Mouse (Mus musculus) gonadal fat pad, adult 2 months (tissue): ENCODE measurements around the gene Lipc. TPM values are rescaled to one million over a fixed set of nuclear protein-coding genes. Genes with fewer than 3 reads are reported as not detected.

Source experiments
- DNase-seq: peaks from one replicate; pipeline ENCODE4 v3.0.0-alpha.2; 2012; ENCODE audit warnings: low read depth
- polyA plus RNA-seq: library from polyadenylated mRNA; depleted of rRNA; stranded (reverse); fragments of >200 nt; gene quantifications from 2 replicates; pipeline ENCODE4 v1.2.3, GENCODE M21; 2012; rRNA removed

Gene Lipc
- 3.0 and 4.4 TPM in 2 replicates for polyA plus RNA-seq

DNA sequence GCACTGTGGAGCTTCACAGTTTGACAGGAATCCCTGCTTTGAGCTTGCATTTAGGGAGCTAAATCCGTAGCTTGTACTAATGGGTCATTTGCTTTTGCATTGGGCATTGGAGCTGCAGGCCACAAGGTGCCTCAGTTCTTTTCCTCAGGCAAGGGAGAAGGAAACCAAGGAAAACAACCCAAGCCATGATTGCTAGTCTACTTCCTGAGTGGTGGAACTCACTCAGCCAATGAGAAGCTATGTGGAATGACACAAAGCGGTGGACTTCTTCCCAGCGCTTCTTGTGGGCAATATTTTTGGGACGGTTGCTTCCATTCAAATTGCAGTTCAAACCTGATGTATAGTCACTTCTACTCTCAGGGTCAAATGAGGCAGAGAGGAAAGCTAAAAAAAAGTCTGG, at the start of gene Lipc:
Gene Lipc (minus strand): TSS at position 101 of the 400 bp plus-strand sequence.
- DNase-seq, result no peak

DNA sequence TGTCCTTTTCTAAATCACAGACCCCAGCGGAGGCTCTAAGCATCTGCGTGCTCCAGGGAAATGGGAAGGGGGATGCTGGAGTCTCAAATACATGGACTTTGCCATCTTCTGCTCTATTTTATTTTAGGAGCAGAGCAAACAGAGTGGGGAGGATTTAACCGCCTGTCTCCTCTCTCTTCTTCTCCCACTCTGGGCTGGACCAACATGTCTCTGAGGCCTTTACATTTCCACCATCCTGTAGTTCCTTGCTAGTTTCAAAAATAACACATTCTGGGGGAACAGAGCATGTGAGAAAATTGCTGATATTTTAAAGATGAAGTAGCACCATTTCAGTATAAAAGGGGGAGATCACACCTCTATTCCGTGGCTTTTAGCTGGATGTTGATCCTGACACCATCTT, 47.1 kb upstream of the Lipc start:
- DNase-seq, result no peak

DNA sequence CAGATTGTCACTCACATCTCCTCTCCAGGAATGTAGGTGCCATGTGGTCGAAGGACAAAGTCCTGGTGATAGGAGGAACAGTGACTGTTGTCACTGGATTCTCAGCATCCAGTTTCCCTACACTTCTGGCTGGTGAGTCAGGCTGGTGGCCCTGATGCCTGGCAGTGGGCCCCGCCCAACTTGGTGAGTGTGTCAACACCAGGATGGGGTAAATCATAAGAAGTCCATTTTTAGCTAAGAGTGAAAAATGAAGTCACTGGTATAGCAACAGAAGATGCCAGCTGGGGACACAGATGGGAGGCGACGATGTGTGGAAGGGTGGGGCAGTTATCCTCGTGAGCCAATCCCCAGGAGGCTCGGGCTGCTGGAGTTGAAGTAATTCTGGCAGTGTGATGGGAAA, 46.7 kb upstream of the Lipc start:
- no peak for DNase-seq

DNA sequence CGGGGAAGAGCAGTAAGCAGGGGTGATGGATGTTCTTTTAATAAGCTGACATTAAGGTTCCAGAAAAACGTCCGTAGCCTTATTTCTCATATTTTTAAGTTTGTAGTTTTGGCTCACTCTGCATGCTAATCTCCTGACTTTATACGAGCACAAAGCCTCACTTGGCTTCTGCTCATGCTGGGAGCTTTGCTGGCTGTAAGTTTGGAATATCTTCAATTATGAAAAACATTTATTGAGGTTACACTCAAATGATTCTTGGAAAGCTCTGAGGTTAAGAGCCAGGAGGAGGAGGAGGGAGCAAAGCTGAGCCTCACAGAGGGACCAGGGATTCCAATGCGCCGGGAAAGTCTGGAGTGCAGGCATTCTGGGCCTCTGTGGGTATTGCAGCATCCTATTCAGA, 41.3 kb upstream of the Lipc start:
- no peak for DNase-seq

- no peak for DNase-seq
These were observed 39.4 kb upstream of the Lipc start for GRCm38 (mm10) chr9:70991401-70991800.

- DNase-seq, result no peak
These were observed 35.2 kb upstream of the Lipc start for GRCm38 (mm10) chr9:70987210-70987609.

GRCm38 (mm10) chr9:70982991-70983480, 31.0 kb upstream of the Lipc start:
- DNase-seq, result no peak

DNA sequence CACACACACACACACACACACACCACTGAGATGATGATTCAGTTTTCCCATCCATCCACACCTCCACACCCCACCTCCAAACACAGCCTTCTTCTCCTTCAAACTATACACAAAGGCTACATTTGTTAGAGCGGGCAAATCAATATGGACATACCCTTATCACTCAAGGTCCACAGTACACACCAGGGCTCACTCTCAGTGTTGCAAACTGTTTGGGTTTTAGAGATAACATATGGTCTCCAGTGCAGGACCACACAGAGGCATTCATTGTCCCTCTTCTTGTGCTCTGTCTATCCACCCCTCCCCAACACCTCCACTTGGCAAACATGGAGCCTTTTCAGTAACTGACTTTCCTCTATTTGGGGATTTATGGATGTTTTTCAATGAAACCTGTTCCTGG, 29.7 kb upstream of the Lipc start:
- DNase-seq, result no peak

- DNase-seq, result no peak
These were observed 27.6 kb upstream of the Lipc start for GRCm38 (mm10) chr9:70979641-70980040.

DNA sequence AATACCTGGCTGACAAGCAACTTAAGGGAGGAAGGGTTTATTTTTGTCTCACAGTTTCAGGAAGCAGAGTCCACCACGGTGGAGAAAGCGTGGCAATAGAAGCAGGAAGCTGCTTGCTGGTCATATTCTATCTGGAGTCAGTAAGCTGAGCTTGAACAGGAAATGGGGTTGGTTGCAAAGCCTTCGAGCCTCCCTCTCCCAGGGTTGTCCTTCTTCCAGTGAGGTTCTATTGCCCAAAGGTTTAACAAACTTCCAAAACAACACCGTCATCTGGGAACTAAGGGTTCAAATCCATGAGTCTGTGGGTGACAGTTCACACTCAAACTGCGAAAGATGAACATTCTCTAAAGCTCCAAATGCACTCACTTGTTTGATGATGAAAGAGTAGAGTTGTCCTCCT, 27.1 kb upstream of the Lipc start:
- DNase-seq, result no peak

DNA sequence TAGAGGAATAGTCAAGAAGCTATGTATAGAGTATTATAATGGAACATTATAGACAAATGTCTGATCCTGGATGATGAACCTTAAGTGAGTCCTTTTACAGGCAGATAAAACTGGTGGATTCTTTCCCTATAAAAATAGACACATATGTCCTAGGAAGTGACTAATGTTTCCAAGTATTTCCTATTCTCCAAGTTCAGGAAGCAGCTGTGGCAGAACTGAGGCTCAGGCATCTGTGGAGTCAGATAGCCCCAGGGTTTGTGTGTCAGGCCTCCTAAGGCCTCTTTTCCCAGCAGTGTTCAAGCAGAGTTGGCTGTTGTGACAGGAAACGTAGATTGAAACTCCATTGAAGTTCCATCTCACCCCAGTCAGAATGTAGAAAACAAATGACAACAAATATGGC, 25.4 kb upstream of the Lipc start:
- no peak for DNase-seq

DNA sequence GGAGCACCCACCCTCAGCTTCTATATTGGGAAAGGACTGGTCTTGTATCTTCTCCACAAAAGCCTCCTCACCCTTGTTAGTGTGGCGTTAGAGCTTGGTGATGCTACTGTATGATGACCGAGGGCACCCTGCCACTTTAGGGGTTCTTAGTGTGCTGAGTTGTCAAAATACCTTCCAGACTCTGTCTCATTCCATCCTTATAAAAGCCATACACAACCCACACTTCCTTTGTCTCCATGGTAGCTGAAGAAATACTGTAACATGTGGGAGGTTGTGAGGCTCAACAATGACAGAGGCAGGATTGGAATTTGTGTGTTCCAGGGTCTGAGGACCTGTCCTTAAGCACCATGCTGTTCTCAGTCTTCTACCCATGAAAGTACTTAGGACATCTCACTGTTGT, 23.9 kb upstream of the Lipc start:
- DNase-seq, result no peak

GRCm38 (mm10) chr9:70973286-70973685, 21.3 kb upstream of the Lipc start:
- DNase-seq, result no peak

DNA sequence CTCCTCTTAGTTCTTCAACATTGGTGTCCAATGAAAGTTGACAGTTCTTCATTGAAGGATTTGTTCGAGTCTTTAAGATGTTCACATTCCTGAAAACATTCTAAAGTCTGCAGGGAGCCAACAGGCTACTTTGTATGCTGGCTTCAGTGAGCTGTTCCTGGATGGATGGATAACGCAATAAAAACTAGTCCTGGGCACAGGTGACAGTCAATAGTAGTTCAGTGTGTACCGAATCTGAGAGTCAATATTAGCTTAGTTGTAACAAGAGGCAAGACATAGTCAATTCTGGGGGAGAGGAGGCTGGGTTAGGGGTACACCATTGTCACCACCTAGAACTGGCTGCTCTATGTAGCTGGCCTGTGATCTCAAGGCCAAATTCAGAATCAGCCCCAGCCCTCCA, 17.2 kb upstream of the Lipc start:
- DNase-seq, result no peak

DNA sequence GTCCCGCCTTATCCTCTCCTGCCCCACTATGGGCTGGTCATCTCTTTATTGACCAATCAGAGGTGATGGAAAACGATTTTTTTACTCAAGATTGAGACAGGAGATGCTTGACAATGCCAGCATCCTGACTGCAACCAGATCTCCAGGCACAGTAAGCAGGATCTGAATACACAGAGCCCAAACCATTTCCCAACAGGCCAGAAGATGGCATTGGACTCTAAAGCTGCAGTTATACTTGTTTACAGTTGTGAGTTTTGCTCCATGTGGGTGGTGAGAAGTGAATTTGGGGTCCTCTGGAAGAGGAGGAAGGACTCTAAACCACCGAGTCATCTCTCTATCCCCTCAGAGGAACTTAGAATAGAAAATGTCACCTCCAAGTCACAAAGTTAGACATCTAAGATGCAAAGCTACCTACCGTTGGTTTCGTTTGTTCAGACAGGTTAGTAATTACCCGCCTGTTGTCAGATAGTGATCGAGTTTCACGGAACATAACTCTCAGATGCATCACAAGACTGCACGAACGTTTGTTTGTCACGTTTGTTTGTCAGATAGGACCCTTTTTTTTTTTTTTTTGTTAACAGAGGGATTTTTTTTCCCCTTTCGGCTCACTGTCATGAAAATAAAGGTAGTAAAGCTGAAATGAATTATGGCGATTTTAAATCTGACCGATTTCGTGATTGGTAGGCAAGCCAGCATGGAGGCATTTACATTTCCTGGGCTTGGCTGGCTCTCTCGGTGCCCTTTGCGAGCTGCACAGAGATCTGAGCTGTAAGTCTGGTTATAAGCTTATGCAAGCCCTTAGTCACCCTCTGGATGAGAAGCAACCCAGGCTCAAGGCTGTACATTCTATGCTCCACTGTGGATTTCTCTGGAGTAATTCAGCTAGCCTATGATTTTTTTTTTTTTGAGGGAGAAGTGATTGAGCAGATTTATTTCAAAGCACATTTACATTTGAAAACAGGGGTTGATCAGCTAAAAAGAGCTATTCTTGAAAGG, 14.3 kb upstream of the Lipc start:
- DNase-seq, result no peak

GRCm38 (mm10) chr9:70965422-70965821, 13.4 kb upstream of the Lipc start:
- DNase-seq, result no peak

DNA sequence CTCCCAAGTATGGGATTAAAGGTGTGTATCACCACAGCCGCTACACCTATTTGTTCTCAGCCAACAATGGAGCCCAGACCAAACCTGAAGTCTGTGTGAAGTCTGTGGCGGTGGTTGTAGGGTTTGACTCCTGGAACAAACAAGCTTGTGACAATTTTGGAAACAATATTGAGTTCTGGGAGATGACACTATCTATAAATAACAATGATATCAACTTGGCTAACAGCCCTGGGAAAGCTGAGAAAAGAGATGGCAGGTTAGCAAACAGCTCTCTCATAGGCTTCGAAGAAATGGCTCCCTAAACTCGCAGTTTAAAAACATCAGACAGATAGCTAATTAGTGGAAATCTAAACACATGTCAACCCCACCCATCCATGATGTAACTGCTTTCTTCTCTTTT, 13.0 kb upstream of the Lipc start:
- DNase-seq, result no peak

GRCm38 (mm10) chr9:70963461-70963891, 11.4 kb upstream of the Lipc start:
- DNase-seq, result no peak

GRCm38 (mm10) chr9:70962781-70963455, 10.9 kb upstream of the Lipc start:
- DNase-seq, result no peak

DNA sequence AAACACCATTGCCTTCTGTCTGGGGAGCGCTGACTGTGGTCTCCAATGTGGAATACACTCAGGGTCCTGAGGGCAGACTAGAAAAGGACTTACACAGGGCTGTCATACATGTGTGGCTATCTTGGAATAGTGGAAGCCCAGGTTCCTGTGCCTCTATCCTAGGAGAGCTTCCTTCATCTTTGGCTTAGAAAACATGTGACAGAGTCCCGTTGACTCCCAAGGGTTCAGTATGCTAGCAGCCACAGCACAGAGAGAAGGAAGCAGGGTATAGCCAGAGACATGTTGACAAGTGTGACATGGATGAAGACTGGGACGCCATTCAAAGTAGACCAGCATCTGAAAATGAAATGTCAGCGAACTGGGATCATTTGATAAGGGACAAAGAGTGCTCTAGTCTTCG, 8.3 kb upstream of the Lipc start:
- DNase-seq, result no peak

- DNase-seq, result no peak
These were observed 7.8 kb upstream of the Lipc start for GRCm38 (mm10) chr9:70959866-70960265.

- DNase-seq, result no peak
These were observed 7.4 kb upstream of the Lipc start for GRCm38 (mm10) chr9:70959447-70959846.

- no peak for DNase-seq
These were observed 6.4 kb upstream of the Lipc start for GRCm38 (mm10) chr9:70958381-70958780.
